Mouse (Mus musculus) hindbrain, postnatal 0 days (tissue): ENCODE measurements around the gene Slc22a20. TPM values are rescaled to one million over a fixed set of nuclear protein-coding genes. Genes with fewer than 3 reads are reported as not detected.

Source experiments
- ATAC-seq: fragments of 200-750 bp; cut with Nextera tagmentation; 2 replicates; pipeline ENCODE4 v1.8.0; 2017; ENCODE audit warnings: mild to moderate bottlenecking, moderate TSS enrichment, moderate library complexity
- DNase-seq: peaks from one replicate; pipeline ENCODE4 v3.0.0-alpha.2; 2015; ENCODE audit warnings: low spot score
- H3K27ac ChIP-seq: fragments of 300-500 bp; sonication (generic); 2 replicates; pipeline ENCODE4 v1.5.1; 2014; ENCODE audit warnings: mild to moderate bottlenecking
- H3K27me3 ChIP-seq: fragments of 300-500 bp; sonication (generic); 2 replicates; pipeline ENCODE4 v1.6.1; 2014; ENCODE audit warnings: low read length, mixed read lengths; ENCODE audit not compliant: insufficient read depth
- H3K36me3 ChIP-seq: fragments of 300-500 bp; sonication (generic); 2 replicates; pipeline ENCODE4 v1.6.1; 2014; ENCODE audit warnings: low read length, mixed read lengths; ENCODE audit not compliant: insufficient read depth
- H3K4me1 ChIP-seq: fragments of 300-500 bp; sonication (generic); 2 replicates; pipeline ENCODE4 v1.6.1; 2014; ENCODE audit warnings: antibody characterized with exemption, low read length, mixed read lengths; ENCODE audit not compliant: insufficient read depth
- H3K4me2 ChIP-seq: fragments of 300-500 bp; sonication (generic); 2 replicates; pipeline ENCODE4 v1.6.1; 2014; ENCODE audit warnings: low read depth, mild to moderate bottlenecking, low read length, moderate library complexity, mixed read lengths
- H3K4me3 ChIP-seq: fragments of 300-500 bp; sonication (generic); 2 replicates; pipeline ENCODE4 v1.5.1; 2014; ENCODE audit warnings: low read length
- H3K9ac ChIP-seq: fragments of 300-500 bp; sonication (generic); replicated peaks from 2 replicates; pipeline ENCODE4 v1.6.1; 2014; ENCODE audit warnings: mild to moderate bottlenecking, low read length, moderate library complexity, mixed read lengths
- H3K9me3 ChIP-seq: fragments of 300-500 bp; sonication (generic); 2 replicates; pipeline ENCODE4 v1.6.1; 2016; ENCODE audit warnings: low read length, mixed read lengths
- CTCF ChIP-seq: IDR thresholded peaks from 2 replicates; pipeline ENCODE4 v1.5.1; 2016; ENCODE audit warnings: antibody characterized with exemption, control low read depth, low read depth
- WGBS: fragments of 180-500 bp; shearing (Covaris S2); extraction: QIAGEN DNeasy Blood & Tissue Kit; methylation state at CpG from one replicate; pipeline ENCODE4 v1.1.7; 2014; 5-methylcytosine and 5-hydroxymethylcytosine counted together
- polyA plus RNA-seq: library from polyadenylated mRNA; unstranded; fragments of >200 nt; fragmentation: Nextera tagmentation; extraction: Ambion mirVana; gene quantifications from 2 replicates; pipeline ENCODE4 v1.2.1, GENCODE M21; 2015
- total RNA-seq: library from RNA; depleted of rRNA; stranded (reverse); fragments of >200 nt; gene quantifications from 2 replicates; pipeline ENCODE4 v1.2.3, GENCODE M21; 2014

Slc22a20 gene
- total and polyA plus RNA-seq, 2 experiments from 2014 or later = not detected

GRCm38 (mm10) chr19:5975676-5976075 is 10.3 kb downstream of the Slc22a20 start:
- H3K36me3 ChIP-seq = no peaks in the 10 kb centered on the region
- WGBS = 34% methylated on average over 4 of the region's 4 CpGs
- H3K27me3 ChIP-seq = no peaks in the 10 kb centered on the region
- H3K4me1 ChIP-seq = no peaks in the 10 kb centered on the region
- H3K4me2 ChIP-seq = no peak overlapping the region
- peak; percentile 91 for DNase-seq
- peak overlapping the region; percentile 41; the same call in 1 of the 2 replicates for H3K27ac ChIP-seq
- no peak overlapping the region for H3K4me3 ChIP-seq
- H3K9ac ChIP-seq = no peak overlapping the region
- H3K9me3 ChIP-seq = no peaks in the 10 kb centered on the region
- no peak for TF ChIP-seq CTCF
- peak; percentile 97 for ATAC-seq

- DNase-seq = peak; percentile 59
- Histone ChIP-seq H3K4me2 (no peak overlapping the region), H3K9me3 (no peaks in the 10 kb centered on the region), H3K9ac (no peak overlapping the region), H3K4me1 (no peaks in the 10 kb centered on the region), H3K27ac (peak overlapping the region; percentile 41; the same call in 1 of the 2 replicates), H3K27me3 (no peaks in the 10 kb centered on the region), H3K36me3 (no peaks in the 10 kb centered on the region), H3K4me3 (no peak overlapping the region)
- 45% methylated on average over 4 of the region's 4 CpGs for WGBS
- ATAC-seq = peak; percentile 65; the same call in 1 of the 2 replicates
- no peak for TF ChIP-seq CTCF
Measured at GRCm38 (mm10) chr19:5975112-5975511, 10.8 kb downstream of the Slc22a20 start.

- Histone ChIP-seq H3K4me2 (no peak overlapping the region), H3K27ac (no peak overlapping the region), H3K4me1 (peaks cover 3% of the 10 kb centered on the region; the same call in 1 of the 2 replicates), H3K36me3 (no peaks in the 10 kb centered on the region), H3K9me3 (no peaks in the 10 kb centered on the region), H3K9ac (no peak overlapping the region), H3K27me3 (0 out of 2 replicates have a peak, but pooled peaks cover 3% of the 10 kb centered on the region), H3K4me3 (no peak overlapping the region)
- no peak for TF ChIP-seq CTCF
- 90% methylated on average over 10 of the region's 10 CpGs for WGBS
- DNase-seq (no peak), ATAC-seq (no peak)
Measured at GRCm38 (mm10) chr19:5967664-5968063, 18.3 kb downstream of the Slc22a20 start.

GRCm38 (mm10) chr19:5966786-5967185 is 19.2 kb downstream of the Slc22a20 start:
- Histone ChIP-seq H3K4me1 (peaks cover 3% of the 10 kb centered on the region; the same call in 1 of the 2 replicates), H3K9me3 (no peaks in the 10 kb centered on the region), H3K4me2 (no peak overlapping the region), H3K27me3 (0 out of 2 replicates have a peak, but pooled peaks cover 3% of the 10 kb centered on the region), H3K36me3 (no peaks in the 10 kb centered on the region), H3K27ac (no peak overlapping the region), H3K4me3 (no peak overlapping the region), H3K9ac (no peak overlapping the region)
- DNase-seq (no peak), ATAC-seq (no peak)
- 64% methylated on average over 6 of the region's 6 CpGs for WGBS
- no peak for TF ChIP-seq CTCF

- TF ChIP-seq CTCF = no peak
- no peak overlapping the region for H3K4me3 ChIP-seq
- H3K36me3 ChIP-seq = no peaks in the 10 kb centered on the region
- H3K4me2 ChIP-seq = no peak overlapping the region
- DNase-seq (no peak), ATAC-seq (no peak)
- 94% methylated on average over 2 of the region's 2 CpGs for WGBS
- H3K9me3 ChIP-seq = no peaks in the 10 kb centered on the region
- H3K27me3 ChIP-seq = 0 out of 2 replicates have a peak, but pooled peaks cover 3% of the 10 kb centered on the region
- no peak overlapping the region for H3K27ac ChIP-seq
- H3K9ac ChIP-seq = no peak overlapping the region
- peaks cover 3% of the 10 kb centered on the region; the same call in 1 of the 2 replicates for H3K4me1 ChIP-seq
Measured at GRCm38 (mm10) chr19:5965910-5966309, 20.0 kb downstream of the Slc22a20 start.

- no peaks in the 10 kb centered on the region for H3K9me3 ChIP-seq
- H3K27me3 ChIP-seq = 0 out of 2 replicates have a peak, but pooled peaks cover 3% of the 10 kb centered on the region
- 11% methylated on average over 4 of the region's 4 CpGs for WGBS
- H3K4me2 ChIP-seq = no peak overlapping the region
- ATAC-seq (peak; percentile 53; the same call in 1 of the 2 replicates), DNase-seq (peak; percentile 90)
- no peak overlapping the region for H3K4me3 ChIP-seq
- H3K4me1 ChIP-seq = peaks cover 3% of the 10 kb centered on the region; the same call in 1 of the 2 replicates
- peak; percentile 93 for TF ChIP-seq CTCF
- H3K9ac ChIP-seq = no peak overlapping the region
- H3K36me3 ChIP-seq = no peaks in the 10 kb centered on the region
- no peak overlapping the region for H3K27ac ChIP-seq
Measured at GRCm38 (mm10) chr19:5965280-5965679, 20.7 kb downstream of the Slc22a20 start.

- TF ChIP-seq CTCF = no peak
- H3K36me3 ChIP-seq = no peaks in the 10 kb centered on the region
- WGBS = 88% methylated on average over 2 of the region's 2 CpGs
- DNase-seq (no peak), ATAC-seq (no peak)
- peak overlapping the region; percentile 74 for H3K4me3 ChIP-seq
- H3K9ac ChIP-seq = 0 out of 2 replicates have a peak overlapping the region, but pooled peaks have one; percentile 60
- 0 out of 2 replicates have a peak, but pooled peaks cover 3% of the 10 kb centered on the region for H3K27me3 ChIP-seq
- peaks cover 3% of the 10 kb centered on the region; the same call in 1 of the 2 replicates for H3K4me1 ChIP-seq
- no peaks in the 10 kb centered on the region for H3K9me3 ChIP-seq
- H3K27ac ChIP-seq = peak overlapping the region; percentile 56; the same call in 1 of the 2 replicates
- H3K4me2 ChIP-seq = peak overlapping the region; percentile 94
Measured at GRCm38 (mm10) chr19:5964804-5965203, 21.1 kb downstream of the Slc22a20 start.
